Mouse (Mus musculus) layer of hippocampus, adult 9-11 months (tissue): ENCODE results near the gene Kmt2b.
A peak's percentile ranks its signal among the peaks of the same experiment; 100 is the strongest.

Source experiments
- DNase-seq: peaks from one replicate; pipeline ENCODE4 v3.0.0; 2022

The Kmt2b gene

DNA sequence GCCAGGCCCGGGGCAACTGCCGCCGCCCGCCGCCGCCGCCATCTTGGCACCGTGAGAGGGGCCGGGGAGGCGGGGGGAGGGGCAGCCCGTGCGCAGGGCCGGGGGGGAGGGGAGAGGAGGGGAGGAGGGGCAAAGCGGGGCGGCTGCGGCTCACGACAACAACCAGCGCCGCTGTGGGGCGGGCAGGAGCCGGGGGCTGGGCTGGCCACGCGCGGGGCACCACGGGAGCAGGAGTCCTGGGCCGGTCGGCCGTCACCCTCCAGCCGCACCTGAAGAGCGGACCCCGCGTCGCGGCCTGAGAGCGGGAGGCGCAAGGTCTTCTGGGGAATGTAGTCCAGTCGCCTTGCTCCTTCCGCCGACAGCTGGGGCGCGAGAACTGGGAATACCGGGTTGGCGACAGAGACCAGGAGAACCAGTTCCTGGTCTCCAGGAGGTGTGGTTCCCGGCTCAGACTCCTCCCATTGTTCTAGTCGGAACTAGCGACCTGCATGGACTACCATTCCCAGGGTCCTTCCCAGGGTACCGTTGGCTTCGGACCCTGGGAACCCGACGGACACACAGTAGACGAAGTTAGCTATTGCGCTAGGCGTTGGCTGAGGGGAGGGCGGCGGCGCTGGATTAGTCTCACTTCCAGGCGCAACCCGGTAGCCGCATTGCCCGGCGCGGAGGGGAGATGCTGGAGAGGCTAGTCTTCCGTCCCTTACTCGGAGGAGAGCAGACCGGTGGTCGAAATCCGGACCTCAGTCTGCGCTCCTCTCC is at the start of gene Kmt2b:
Gene Kmt2b, minus strand, starts transcription at position 51 of the 759 bp plus-strand sequence.
- peak; percentile 98 for DNase-seq

DNA sequence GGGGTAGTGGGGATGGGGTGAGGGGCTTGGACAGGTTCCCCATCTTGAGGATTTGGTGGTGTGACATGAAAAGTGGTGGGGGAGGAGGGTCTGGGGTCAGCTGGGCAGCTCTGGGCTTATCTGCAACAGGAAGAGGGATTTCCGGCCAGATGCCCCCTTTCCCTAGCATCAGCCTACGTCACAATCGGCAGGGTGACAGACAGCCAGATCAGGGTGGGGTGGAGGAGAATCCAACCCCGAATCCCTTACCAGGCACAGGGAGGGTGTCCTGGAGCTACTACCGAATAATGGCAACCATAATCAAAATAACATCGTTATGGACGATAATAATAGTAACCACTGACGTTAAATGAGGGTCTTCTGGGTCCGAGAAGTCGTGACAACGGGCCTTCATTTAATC is 47.9 kb upstream of the Kmt2b start:
- DNase-seq, result no peak

DNA sequence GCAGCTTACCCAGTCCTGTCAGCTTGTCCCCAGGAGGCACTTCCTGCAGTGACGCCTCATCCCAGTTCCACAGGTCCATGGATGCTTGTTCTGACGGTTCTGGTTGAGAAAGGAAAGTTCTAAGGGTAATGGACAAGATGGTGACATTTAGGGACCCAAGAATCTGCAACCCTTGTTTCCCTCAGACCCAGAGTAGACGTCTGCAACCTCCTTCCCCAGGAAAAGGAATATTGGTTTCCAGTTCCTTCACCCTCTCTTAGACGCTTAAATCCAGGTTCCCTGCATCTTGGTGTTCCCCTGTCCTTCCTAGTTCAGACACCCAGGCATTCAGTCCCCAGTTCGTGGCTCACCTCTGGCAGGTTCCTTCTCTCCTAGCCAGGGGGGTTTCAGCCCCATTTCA is 47.2 kb upstream of the Kmt2b start, which contains the start of gene Etv2:
Gene Etv2, minus strand, starts transcription at position 101 of the 400 bp plus-strand sequence.
- DNase-seq, result no peak

DNA sequence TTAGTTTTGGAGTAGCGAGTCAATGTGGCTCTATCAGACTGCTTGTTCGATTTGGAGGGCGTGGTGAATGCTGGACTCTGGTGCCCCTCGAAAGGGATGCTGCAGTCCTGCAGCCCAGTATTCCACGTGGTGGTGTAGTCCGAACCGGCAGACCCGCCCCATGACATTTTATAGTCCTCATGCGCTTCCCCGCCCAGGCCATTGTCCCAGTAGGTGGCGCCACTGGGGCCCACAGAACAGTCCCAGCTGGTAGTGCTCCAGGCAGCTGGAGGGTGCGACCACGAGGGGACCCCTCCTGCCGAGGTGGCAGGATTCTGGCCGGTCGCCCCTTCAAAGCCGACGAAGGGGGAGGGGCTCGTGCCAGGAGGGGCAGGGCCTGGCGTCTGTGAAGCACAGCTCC is 46.1 kb upstream of the Kmt2b start:
- DNase-seq, result no peak

DNA sequence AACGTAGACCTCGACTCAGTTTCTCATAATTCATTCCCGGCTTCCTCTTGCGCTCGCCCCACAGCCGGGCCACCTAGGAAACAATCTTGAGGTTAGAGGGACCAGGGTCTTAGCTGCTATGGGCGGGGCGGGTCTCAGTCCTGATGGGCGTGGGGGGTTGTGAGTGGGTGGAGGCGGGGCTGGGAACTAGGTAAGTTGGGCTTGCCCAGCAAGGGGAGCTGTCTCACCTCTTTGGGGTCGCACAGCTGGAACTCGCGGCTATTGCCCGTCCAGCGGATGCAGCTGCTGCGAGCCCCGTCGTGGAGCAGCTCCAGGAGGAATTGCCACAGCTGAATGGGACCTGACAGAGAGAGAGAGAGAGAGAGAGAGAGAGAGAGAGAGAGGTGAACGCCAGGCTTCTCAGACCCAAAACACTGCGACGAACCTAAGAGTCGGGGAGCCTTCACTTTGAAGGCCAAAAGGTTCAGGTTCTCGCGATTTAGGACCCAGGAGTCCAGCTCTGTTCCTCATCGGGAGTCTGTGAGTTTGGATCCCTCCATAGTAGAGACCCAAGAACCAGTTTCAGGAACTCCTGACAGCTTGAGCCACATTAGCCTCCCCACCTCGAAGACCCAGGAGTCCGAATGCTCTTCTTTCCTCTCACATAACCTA is 45.4 kb upstream of the Kmt2b start:
- no peak for DNase-seq

DNA sequence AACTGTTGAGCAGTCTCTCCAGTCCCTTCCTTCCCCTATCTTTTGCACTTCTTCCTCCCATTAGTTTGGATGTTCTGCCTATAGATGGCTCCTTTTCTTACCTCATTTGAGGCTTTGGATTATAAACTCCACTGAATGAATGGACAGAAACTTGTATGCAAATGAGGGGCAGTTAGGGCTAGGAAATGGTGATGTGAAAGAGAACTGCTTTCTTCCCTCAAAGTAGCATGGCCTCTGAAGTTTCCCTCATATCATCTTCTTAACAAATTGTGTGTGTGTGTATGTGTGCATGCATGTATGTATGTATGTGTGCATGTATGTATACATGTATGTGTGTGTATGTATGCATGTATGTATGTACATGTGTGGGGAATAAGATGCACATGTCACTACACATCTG is 40.5 kb upstream of the Kmt2b start:
- DNase-seq, result no peak

DNA sequence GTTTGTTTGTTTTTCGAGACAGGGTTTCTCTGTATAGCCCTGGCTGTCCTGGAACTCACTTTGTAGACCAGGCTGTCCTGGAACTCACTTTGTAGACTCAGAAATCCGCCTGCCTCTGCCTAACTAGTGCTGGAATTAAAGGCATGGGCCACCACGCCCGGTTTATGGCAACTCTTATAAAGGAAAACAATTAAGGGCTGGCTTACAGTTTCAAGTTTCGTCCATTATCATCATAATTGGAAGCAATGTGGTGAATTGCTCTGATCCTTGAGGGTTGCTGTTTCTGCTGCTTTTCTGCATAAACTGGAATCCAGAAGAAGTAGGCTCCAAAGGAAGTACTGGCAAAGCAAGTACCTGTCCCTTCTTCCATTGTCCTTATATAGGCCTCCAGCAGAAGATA is 38.1 kb upstream of the Kmt2b start:
- no peak for DNase-seq

DNA sequence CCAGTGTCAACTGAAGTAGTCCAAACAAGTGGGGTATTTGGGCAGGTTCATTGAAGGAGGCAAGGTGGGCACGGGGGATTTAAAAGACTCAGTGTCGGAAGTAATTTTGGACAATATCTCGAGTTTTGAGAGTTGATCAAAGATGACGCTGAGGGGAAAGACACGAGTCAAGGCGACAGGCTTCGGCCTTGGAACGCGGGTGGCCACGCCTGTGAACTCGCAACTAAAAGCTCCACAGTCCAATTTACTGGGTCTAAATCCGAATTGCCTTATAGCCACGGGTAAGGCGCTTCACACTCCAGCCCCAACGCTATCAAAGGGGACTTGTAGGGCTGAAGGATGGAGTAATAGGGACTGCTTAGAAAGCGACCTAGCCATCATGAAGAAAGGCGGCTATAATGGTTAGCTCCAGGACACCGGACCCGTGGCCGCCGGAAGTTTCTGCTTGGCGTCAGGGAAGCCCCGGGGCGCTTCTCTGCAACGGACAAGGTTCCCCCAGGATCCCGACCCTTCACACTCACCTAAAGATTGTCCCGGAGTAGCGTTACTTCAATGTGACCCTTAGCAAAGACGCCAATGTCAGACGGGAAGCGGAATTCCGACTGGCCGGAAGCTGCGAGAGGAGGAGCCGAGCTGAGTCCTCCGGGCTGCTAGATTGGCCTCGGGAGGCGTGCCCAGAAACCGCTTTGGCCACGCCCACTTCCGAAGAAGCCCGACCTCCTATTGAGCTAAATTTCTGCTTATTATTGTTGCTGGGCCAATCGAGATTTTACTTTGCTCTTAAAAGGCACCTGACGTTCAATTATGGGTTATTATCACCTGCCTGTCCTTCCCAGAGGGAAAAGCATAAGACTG is 37.2 kb upstream of the Kmt2b start, which contains the start of gene Cox6b1:
Gene Cox6b1, minus strand, starts transcription at position 622 of the 855 bp plus-strand sequence.
- peak; percentile 89 for DNase-seq

DNA sequence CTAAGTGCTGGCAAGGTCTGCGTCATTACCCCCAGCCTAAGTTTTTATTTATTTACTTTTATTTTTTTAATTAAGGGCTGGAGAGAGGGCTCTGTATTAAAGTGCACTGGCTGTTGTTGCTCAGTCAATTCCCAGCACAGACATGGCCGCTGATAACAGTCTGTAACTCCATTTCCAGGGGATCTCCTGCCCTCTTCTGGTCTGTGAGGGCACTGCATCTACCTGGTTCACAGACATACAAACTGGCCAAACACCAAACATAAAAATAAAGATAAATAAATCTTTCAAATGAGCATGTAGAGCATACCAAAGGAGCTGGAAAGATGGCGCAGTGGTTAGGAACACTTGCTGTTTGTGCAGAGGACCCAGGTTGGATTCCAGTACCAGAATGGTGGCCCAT is 30.7 kb upstream of the Kmt2b start:
- no peak for DNase-seq

DNA sequence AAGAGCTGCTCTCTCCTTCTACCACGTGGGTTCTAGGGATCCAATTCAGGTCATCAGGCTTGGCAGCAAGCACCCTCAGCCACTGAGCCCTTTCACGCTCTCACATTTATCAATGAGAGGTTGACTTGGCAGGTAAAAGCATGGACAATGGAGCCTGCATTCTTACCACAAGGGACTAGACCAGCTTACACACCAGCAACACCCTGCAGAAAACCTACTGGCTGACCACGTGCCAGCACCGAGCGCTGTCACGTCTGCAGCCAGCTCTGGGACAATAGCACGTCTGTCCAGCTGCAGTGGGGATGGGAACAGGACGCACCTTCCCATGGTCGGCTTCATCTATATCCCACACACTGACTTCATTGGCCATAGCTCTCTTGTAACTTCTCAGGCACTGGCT is 30.1 kb upstream of the Kmt2b start:
- DNase-seq, result no peak

DNA sequence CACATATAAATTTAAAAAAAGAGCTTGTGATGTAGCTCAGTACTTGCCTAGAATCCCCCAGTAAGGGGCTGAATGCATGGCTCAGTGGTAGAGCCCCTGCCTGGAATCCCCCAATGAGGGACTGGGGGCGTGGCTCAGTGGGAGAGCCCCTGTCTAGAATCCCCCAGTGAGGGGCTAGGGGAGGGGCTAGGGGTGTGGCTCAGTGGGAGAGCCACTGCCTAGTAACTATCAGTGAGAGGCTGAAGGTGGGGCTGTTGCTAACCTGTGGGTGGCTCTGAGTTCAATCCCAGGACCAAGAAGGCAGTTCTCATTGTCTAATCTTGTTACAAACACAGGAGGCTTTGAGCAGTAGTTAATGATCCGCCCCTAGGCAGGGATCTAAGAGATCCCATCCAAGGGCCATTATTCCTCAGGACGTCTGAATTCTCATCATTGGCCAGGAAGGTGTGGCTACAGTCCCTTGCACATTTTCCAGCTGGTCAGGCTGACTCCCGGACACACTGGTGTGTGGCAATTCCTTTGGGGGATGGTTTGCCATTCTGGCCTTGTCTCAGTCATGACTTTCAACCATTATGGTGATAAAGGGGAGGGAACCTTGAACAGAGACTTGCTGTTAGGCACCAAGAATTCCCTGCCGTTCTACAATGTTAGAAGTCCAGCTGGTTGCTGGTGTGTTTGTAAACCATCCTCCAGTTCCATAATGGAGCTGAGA is 26.7 kb upstream of the Kmt2b start:
- no peak for DNase-seq

DNA sequence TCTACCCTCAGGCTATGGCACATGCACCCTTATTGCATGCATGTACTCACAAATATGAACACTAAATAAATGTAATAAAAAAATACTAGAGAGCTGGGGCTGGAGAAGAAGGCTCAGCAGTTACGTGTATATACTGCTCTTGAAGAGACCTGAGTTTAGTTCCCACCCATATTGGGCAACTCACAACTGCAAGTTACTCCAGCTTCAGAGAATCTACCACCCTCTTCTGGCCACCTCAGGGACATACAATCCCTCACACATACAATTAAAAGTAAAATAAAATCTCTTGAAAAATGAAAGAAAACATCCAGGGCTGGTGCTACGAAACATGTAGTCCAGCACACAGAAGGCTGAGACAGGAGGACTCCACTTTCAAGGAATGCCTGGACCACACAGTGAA is 25.9 kb upstream of the Kmt2b start:
- no peak for DNase-seq

DNA sequence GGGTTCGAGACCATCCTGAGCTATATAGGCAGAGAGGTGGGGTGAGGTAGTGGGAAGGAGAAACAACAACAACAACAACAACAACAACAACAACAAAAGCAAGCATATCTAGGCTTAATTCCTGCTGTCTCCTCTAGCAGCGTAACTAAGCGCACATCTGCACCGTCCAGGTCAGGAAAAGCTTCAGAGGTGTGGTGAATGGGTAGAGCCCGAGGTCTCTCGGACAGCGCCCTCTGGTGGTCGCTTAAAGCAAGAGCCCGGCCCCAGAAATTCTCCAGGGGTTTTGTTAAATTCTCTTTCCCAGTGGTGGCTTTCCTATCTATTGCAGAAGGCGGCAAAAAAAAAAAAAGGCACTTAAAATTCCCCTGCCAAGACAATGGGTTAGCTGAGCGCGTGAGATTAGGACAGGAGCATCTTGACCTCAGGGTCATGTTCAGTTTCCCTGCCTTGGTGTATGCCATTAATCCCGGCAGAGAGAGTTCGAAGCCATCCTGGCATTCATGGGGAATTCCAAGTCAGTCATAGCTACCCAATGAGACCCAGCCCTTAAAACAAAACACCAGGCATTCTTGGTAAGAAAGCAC is 25.1 kb upstream of the Kmt2b start:
- DNase-seq, result no peak

DNA sequence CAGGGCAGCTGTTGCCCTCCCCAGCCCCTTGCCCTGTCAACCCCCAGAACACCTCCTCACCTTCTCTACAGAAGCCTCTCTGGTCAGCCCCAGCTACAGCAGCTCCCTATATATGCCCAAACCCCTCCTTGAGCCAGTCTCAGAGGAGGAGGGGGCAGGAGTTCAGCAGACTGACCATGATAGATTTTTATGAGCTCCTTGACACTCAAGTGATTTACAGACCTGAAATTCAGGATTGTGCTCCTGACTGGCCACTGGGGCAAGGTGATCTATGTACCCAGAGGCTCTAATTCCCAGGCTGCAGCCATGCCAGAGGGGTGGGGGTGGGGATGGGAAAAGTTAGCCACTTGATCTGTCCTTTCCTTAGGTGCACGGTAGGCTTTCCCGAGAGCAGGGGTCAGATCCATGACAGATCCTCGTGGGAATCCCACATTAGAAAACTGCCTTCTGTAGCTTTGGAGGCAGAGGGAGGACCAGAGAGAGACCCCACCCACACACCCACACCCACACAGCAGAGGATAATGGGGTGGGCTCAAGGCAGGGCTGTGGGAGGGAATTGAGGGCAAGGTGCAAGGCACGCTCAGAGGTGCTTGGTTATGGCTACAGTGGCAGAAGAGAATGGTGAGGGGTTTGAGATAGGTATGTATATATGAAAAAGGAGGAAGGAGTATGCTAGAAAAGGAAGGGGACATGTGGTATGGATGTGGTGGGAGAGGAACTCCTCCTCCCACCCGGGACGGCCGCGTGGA is 24.3 kb upstream of the Kmt2b start, which contains the start of gene Upk1a:
Gene Upk1a, minus strand, starts transcription at position 194 of the 749 bp plus-strand sequence.
- DNase-seq, result no peak

DNA sequence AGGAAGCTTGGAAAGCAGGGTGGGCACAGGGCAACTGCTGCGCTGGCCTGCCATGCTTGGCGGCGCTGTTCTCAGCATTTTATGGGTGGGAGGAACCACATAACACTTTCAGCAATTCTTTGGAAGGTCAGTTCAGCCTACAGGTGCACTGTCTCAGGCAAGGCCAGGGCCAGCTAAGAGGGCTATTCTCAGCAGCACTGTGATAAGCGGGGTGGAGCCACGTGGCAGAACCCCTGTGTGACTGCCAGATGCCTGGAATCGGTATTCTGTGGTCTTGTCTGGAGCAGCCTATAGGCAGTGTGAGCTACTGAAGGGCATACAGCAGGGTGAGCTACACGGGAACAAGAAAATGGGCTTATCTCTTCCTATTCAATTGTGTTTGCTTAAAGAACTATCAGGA is 21.5 kb upstream of the Kmt2b start:
- no peak for DNase-seq

DNA sequence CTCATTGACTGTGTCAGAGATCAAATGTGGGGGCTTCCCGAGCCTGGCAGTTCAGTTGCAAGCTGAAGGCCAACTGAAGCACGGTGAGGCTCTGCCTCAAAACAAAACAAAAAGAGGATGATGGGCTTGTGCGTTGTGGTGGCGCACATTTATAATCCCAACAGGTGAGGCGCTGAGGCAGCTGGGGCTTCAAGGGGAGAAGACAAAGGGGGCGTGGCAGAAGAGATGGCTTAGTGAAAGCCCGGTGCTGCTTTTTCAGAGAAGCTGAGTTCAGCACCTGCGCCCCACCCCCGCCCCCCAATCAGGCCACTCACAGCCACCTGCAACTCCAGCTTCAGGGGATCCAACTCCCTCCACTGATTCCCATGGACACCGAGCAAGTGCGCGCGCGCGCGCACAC is 19.9 kb upstream of the Kmt2b start:
- no peak for DNase-seq

DNA sequence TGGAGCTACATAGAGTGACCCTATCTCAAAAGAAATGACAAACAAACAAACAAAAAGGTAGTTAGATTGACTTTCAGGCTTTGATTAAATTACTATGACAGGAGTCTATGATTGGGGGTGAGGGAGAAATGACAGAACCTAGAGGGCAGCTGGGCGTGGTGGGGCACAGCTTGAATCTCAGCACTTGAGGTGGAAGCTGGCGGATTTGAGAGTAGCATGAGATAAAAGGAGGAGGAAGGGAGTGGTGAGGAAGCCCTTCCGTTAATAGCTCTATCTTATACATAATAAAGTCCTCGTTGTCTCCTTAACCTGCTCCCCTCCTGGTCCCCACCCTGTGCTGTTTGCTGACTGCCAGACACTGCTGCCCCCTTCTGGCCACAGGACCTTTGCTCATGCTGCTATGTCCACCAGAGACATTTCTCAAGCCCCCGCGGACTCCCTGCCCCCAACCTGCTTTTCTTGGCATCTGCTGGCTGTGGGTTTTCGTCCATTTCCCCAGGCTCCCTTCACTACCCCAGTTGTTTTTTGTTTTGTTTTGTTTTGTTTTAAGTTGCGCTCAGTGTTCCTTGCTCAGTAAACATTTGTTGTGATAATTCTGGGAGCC is 19.3 kb upstream of the Kmt2b start:
- DNase-seq, result no peak

DNA sequence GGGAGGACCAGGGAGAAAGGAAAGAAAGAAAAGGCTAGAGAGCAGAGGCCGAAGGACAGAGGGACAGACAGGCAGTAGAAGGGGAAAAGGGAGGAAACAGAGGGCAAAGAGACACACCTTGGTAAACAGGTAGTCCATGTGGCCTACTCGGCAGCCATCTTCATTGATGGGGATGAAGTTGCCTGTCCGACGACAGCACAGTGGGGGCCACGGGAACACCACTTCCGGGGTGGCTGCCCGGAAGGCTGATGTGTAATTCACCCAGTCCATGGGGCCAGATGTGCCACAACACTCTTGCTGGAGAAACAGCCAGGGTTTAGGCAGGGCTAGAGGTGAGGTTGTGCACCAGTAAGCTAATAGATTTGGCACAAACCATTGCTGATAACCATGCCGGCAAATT is 16.4 kb upstream of the Kmt2b start:
- DNase-seq, result no peak

DNA sequence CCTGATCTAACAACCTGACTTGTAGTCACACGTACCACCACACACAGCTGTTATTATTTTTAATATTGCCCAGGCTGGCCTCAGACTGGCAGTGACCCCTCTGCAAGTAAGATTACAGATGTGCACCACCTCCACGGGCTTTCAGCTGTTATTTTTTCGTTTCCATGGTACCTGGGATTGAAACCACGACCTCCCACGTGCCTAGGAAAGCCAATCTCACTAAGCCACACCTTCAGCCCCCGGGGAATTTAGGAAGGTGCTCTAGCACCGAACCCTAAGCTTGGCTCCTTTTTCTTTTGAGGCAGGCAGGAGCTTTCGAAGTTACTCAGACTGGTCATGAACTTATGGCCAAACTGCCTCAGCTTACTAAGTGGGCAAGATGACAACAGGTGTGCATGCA is 15.9 kb upstream of the Kmt2b start:
- no peak for DNase-seq

DNA sequence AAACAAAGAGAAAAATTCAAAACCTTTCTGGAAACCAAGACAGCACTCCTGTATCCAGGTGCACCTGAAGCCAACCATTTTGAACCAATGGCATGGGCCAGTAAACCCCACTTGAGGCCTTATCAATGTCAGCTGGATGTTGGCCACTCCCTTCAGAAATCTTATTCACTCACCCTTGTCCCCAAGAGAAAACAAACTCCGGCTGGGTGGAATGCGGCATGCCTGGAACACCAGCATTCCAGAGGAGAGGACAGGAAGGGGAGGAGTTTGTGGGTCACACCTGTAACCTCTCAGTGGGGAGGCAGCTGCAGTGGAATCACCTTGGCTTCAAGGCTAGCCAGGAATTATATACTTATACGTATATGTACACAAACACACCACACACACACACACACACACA is 14.1 kb upstream of the Kmt2b start:
- DNase-seq, result no peak

DNA sequence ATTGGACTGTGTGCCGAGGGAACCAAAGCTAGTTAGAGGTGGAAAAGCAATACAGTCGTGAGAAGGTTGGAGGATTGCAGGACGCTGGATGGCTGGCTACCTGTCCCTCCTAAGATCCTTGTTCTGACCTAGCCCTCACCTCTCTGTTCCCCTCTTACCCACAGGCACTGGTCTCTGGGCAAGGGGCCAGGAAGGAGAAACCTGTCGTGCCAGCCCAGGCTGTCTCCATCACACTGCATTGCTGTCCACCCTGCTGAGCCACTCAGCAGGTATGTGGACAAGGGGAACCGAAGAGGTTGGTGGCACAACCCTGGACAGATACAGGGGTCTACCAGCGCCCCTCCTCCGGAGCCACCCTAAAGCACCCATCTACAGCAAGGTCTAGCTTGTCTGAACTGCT is 12.1 kb upstream of the Kmt2b start:
- no peak for DNase-seq
